14 mouse cellular contexts compared by ENCODE assay signal in genomic region chr4:141715027-141715426, GRCm38 (mm10). TPM values are rescaled to one million over a fixed set of nuclear protein-coding genes. Genes with fewer than 3 reads are reported as not detected.
DNase-seq lines count a peak whose midpoint lies in the region; ATAC-seq and TF ChIP-seq lines count a peak whose summit lies in the region.
"Had no signal": no experiment of that assay in that cellular context is flagged by ENCODE, and none has a peak within 500 bp of the region (broad histone marks: within the 10 kb centered on the region; RNA-seq: fewer than 3 reads in every experiment).

No protein-coding gene starts in this region.

- no peak overlapping the region for H3K9ac ChIP-seq in kidney, postnatal 0 days (ENCODE audit: low read depth, low read length)
- H3K9ac ChIP-seq in liver, embryonic 16.5 days (ENCODE audit: low read depth, low read length), result no peak overlapping the region
- H3K9ac ChIP-seq: lung, embryonic 15.5 days; stomach, embryonic 15.5 days had no signal

- peaks cover 17% of the 10 kb centered on the region for H3K4me1 ChIP-seq in kidney, postnatal 0 days (replicated peaks; ENCODE audit: insufficient read depth, low read length)
- H3K4me1 ChIP-seq in liver, embryonic 16.5 days (ENCODE audit: control insufficient read depth, low read depth, low read length), result peaks cover 32% of the 10 kb centered on the region

- no peaks in the 10 kb centered on the region for H3K9me3 ChIP-seq in kidney, postnatal 0 days (replicated peaks; ENCODE audit: low read length)
- H3K9me3 ChIP-seq in liver, embryonic 16.5 days (replicated peaks; ENCODE audit: control insufficient read depth, low read length), result no peaks in the 10 kb centered on the region
- H3K9me3 ChIP-seq: lung, embryonic 15.5 days; stomach, embryonic 15.5 days had no signal

- no peak overlapping the region for H3K4me3 ChIP-seq in kidney, postnatal 0 days (replicated peaks; ENCODE audit: low read depth, low read length)
- no peak overlapping the region for H3K4me3 ChIP-seq in liver, embryonic 16.5 days (ENCODE audit: low read depth, low read length)
- H3K4me3 ChIP-seq: lung, embryonic 15.5 days; stomach, embryonic 15.5 days had no signal

- peak; percentile 61 for DNase-seq in gastrocnemius, adult 18-20 months (ENCODE audit: low spot score)
- DNase-seq in gastrocnemius, postnatal 4 days (ENCODE audit: low spot score in 2 of 2), result no peak
- DNase-seq in kidney, postnatal 0 days (ENCODE audit: low spot score), result peak; percentile 61
- no peak for DNase-seq in kidney, postnatal 36 days
- DNase-seq in adrenal gland, postnatal 4 days (ENCODE audit: low spot score in 2 of 2), result no peak
- no peak for DNase-seq in B cell, adult 2 months
- DNase-seq: adrenal gland, postnatal 36 days had no signal

- TF ChIP-seq CTCF in kidney, postnatal 0 days (IDR thresholded peaks at IDR 0.05; ENCODE audit: low read depth), result no peak

- no peak overlapping the region for H3K4me2 ChIP-seq in kidney, postnatal 0 days (ENCODE audit: low read length)
- no peak overlapping the region for H3K4me2 ChIP-seq in liver, embryonic 16.5 days (ENCODE audit: low read depth, low read length)
- H3K4me2 ChIP-seq: lung, embryonic 15.5 days; stomach, embryonic 15.5 days had no signal

- ATAC-seq in kidney, postnatal 0 days (replicated peaks; ENCODE audit: low FRiP score, low read depth), result peak; percentile 82; the same call in 1 of the 2 replicates
- peak; percentile 35; the same call in 1 of the 2 replicates for ATAC-seq in erythroblast, adult 5-6 weeks (replicated peaks; ENCODE audit: low FRiP score, poor library complexity, severe bottlenecking)
- 0 out of 2 replicates have a peak, but pooled peaks have one; percentile 22 for ATAC-seq in liver, embryonic 16.5 days (ENCODE audit: low read depth)

- no peaks in the 10 kb centered on the region for H3K27me3 ChIP-seq in kidney, postnatal 0 days (ENCODE audit: insufficient read depth, low read length)
- H3K27me3 ChIP-seq in liver, embryonic 16.5 days (ENCODE audit: control insufficient read depth, insufficient read depth, low read depth, low read length), result no peaks in the 10 kb centered on the region
- H3K27me3 ChIP-seq: lung, embryonic 15.5 days; stomach, embryonic 15.5 days had no signal

- WGBS in kidney, postnatal 0 days, result 29% methylated on average over 2 of the region's 2 CpGs
- WGBS in liver, embryonic 16.5 days (ENCODE audit: insufficient replicate concordance), result 67% methylated on average over 2 of the region's 2 CpGs

- peaks cover 12% of the 10 kb centered on the region; the same call in 1 of the 2 replicates for H3K36me3 ChIP-seq in kidney, postnatal 0 days (ENCODE audit: insufficient read depth, low read length)
- peaks cover 33% of the 10 kb centered on the region for H3K36me3 ChIP-seq in liver, embryonic 16.5 days (ENCODE audit: control insufficient read depth, insufficient read depth)

- H3K27ac ChIP-seq in kidney, postnatal 0 days, result peak overlapping the region; percentile 63
- H3K27ac ChIP-seq in liver, embryonic 16.5 days (ENCODE audit: low read length), result 0 out of 2 replicates have a peak overlapping the region, but pooled peaks have one; percentile 22
- H3K27ac ChIP-seq: lung, embryonic 15.5 days; stomach, embryonic 15.5 days had no signal

RNA-seq across cellular contexts. Expression of gene Ddi2, which starts 8.2 kb away (rescaled TPM):
- 10 to 100 TPM; 57.5 to 62.5 TPM for total RNA-seq in gastrocnemius, adult 18-20 months (2021)
- 10 to 100 TPM; 42.4 to 50.2 TPM for total RNA-seq in gastrocnemius, postnatal 4 days (2021)
- polyA plus RNA-seq in kidney, postnatal 0 days (2015; fragmentation: Nextera tagmentation; extraction: Ambion mirVana), result 16.4 and 16.8 TPM in 2 replicates
- total RNA-seq in erythroblast, adult 5-6 weeks (2015; ENCODE audit: low replicate concordance), result 10.0 and 14.8 TPM in 2 replicates
- 17.7 and 18.5 TPM in 2 replicates for total RNA-seq in erythroblast, adult 5-6 weeks (2017; ENCODE audit: low replicate concordance)
- polyA plus RNA-seq in liver, embryonic 16.5 days (2015; fragmentation: Nextera tagmentation; extraction: Ambion mirVana), result 13.9 and 14.5 TPM in 2 replicates
- total RNA-seq in adrenal gland, postnatal 4 days (2021), result 10 to 100 TPM; 51.8 to 56.0 TPM

RNA-seq across cellular contexts. Expression of gene Rsc1a1, which starts 29.6 kb away (rescaled TPM):
- 1 to 10 TPM; 4.1 to 5.2 TPM for total RNA-seq in gastrocnemius, adult 18-20 months (2021)
- total RNA-seq in gastrocnemius, postnatal 4 days (2021), result 1 to 10 TPM; 3.6 to 5.1 TPM
- not detected in 2 replicates for polyA plus RNA-seq in kidney, postnatal 0 days (2015; fragmentation: Nextera tagmentation; extraction: Ambion mirVana)
- 2.9 TPM in 1 of 2 replicates, not detected in the other for total RNA-seq in erythroblast, adult 5-6 weeks (2015; ENCODE audit: low replicate concordance)
- total RNA-seq in erythroblast, adult 5-6 weeks (2017; ENCODE audit: low replicate concordance), result 0.84 and 4.3 TPM in 2 replicates
- polyA plus RNA-seq in liver, embryonic 16.5 days (2015; fragmentation: Nextera tagmentation; extraction: Ambion mirVana), result not detected in 2 replicates
- not detected for total RNA-seq in adrenal gland, postnatal 4 days (2021)
- polyA plus RNA-seq: lung, embryonic 15.5 days; stomach, embryonic 15.5 days had no signal

RNA-seq across cellular contexts. Expression of gene Agmat, which starts 31.4 kb away (rescaled TPM):
- not detected for total RNA-seq in gastrocnemius, adult 18-20 months (2021)
- total RNA-seq in gastrocnemius, postnatal 4 days (2021), result 1 to 10 TPM in 1 of 2 experiments, under 1 TPM in 1; 0.64 to 1.5 TPM
- 1.4 and 1.8 TPM in 2 replicates for polyA plus RNA-seq in kidney, postnatal 0 days (2015; fragmentation: Nextera tagmentation; extraction: Ambion mirVana)
- 1.5 and 2.3 TPM in 2 replicates for total RNA-seq in erythroblast, adult 5-6 weeks (2015; ENCODE audit: low replicate concordance)
- not detected in 2 replicates for total RNA-seq in erythroblast, adult 5-6 weeks (2017; ENCODE audit: low replicate concordance)
- polyA plus RNA-seq in liver, embryonic 16.5 days (2015; fragmentation: Nextera tagmentation; extraction: Ambion mirVana), result 25.9 and 28.3 TPM in 2 replicates
- total RNA-seq in adrenal gland, postnatal 4 days (2021), result 10 to 100 TPM in 1 of 2 experiments, 1 to 10 TPM in 1; 4.9 to 13.6 TPM
- total RNA-seq: common myeloid progenitor, adult 5-6 weeks; layer of hippocampus, adult 8-10 months had no signal
- polyA plus RNA-seq: hindbrain, embryonic 11.5 days had no signal

RNA-seq across cellular contexts. Expression of gene Plekhm2, which starts 50.3 kb away (rescaled TPM):
- 10 to 100 TPM; 28.9 to 34.5 TPM for total RNA-seq in gastrocnemius, adult 18-20 months (2021)
- 10 to 100 TPM; 32.9 to 35.5 TPM for total RNA-seq in gastrocnemius, postnatal 4 days (2021)
- polyA plus RNA-seq in kidney, postnatal 0 days (2015; fragmentation: Nextera tagmentation; extraction: Ambion mirVana), result 6.0 and 6.2 TPM in 2 replicates
- total RNA-seq in erythroblast, adult 5-6 weeks (2015; ENCODE audit: low replicate concordance), result 2.9 and 10.7 TPM in 2 replicates
- 2.0 and 4.3 TPM in 2 replicates for total RNA-seq in erythroblast, adult 5-6 weeks (2017; ENCODE audit: low replicate concordance)
- 1.0 and 1.5 TPM in 2 replicates for polyA plus RNA-seq in liver, embryonic 16.5 days (2015; fragmentation: Nextera tagmentation; extraction: Ambion mirVana)
- total RNA-seq in adrenal gland, postnatal 4 days (2021), result 10 to 100 TPM; 55.5 to 60.5 TPM

Comparison
In these comparisons a context has a peak if more than half of its experiments do, and no peak if none do; other contexts are left out.
1. DNase-seq: peak in gastrocnemius, adult 18-20 months (single experiment) and kidney, postnatal 0 days (single experiment); none in gastrocnemius, postnatal 4 days (0 of 2), kidney, postnatal 36 days (0 of 2), adrenal gland, postnatal 4 days (0 of 2) and B cell, adult 2 months (0 of 2).
2. ATAC-seq: peak in every context shown above with its lines; median percentile 82 in kidney, postnatal 0 days; 35 in erythroblast, adult 5-6 weeks; 22 in liver, embryonic 16.5 days.